Mouse (Mus musculus) limb, embryonic 11.5 days (tissue): ENCODE results near the gene Spsb4. TPM values are rescaled to one million over a fixed set of nuclear protein-coding genes. Genes with fewer than 3 reads are reported as not detected.

Source experiments
- ATAC-seq: fragments of 200-750 bp; cut with Nextera tagmentation; 2 replicates; pipeline ENCODE4 v1.8.0; 2017; ENCODE audit warnings: low read depth; ENCODE audit not compliant: insufficient number of reproducible peaks, low FRiP score, low TSS enrichment
- DNase-seq: peaks from one replicate; pipeline ENCODE4 v3.0.0-alpha.2; 2015; ENCODE audit warnings: low spot score
- H3K27ac ChIP-seq: fragments of 300-500 bp; sonication (generic); replicated peaks from 2 replicates; pipeline ENCODE4 v1.5.1; 2014; ENCODE audit warnings: low read depth, mild to moderate bottlenecking, low read length
- H3K27me3 ChIP-seq: fragments of 300-500 bp; sonication (generic); 2 replicates; pipeline ENCODE4 v1.6.1; 2014; ENCODE audit warnings: mild to moderate bottlenecking, low read length, mixed read lengths; ENCODE audit not compliant: control insufficient read depth, insufficient read depth
- H3K36me3 ChIP-seq: fragments of 300-500 bp; sonication (generic); 2 replicates; pipeline ENCODE4 v1.6.1; 2014; ENCODE audit warnings: mild to moderate bottlenecking, low read length, moderate library complexity, mixed read lengths; ENCODE audit not compliant: control insufficient read depth, insufficient read depth
- H3K4me1 ChIP-seq: fragments of 300-500 bp; sonication (generic); 2 replicates; pipeline ENCODE4 v1.6.1; 2014; ENCODE audit warnings: low read length, mixed read lengths; ENCODE audit not compliant: control insufficient read depth, insufficient read depth
- H3K4me2 ChIP-seq: fragments of 300-500 bp; sonication (generic); 2 replicates; pipeline ENCODE4 v1.6.1; 2014; ENCODE audit warnings: low read depth, mild to moderate bottlenecking, moderate library complexity; ENCODE audit not compliant: severe bottlenecking
- H3K4me3 ChIP-seq: fragments of 300-500 bp; sonication (generic); 2 replicates; pipeline ENCODE4 v1.5.1; 2014; ENCODE audit warnings: low read depth, low read length
- H3K9ac ChIP-seq: fragments of 300-500 bp; sonication (generic); 2 replicates; pipeline ENCODE4 v1.6.1; 2014; ENCODE audit warnings: mild to moderate bottlenecking, low read length
- H3K9me3 ChIP-seq: fragments of 300-500 bp; sonication (generic); 2 replicates; pipeline ENCODE4 v1.6.1; 2016; ENCODE audit warnings: low read length; ENCODE audit not compliant: control insufficient read depth
- WGBS: fragments of 180-500 bp; shearing (Covaris S2); extraction: QIAGEN DNeasy Blood & Tissue Kit; methylation state at CpG from one replicate; pipeline ENCODE4 v1.1.7; 2014; 5-methylcytosine and 5-hydroxymethylcytosine counted together
- polyA plus RNA-seq: library from polyadenylated mRNA; unstranded; fragments of >200 nt; fragmentation: Nextera tagmentation; extraction: Ambion mirVana; gene quantifications from 2 replicates; pipeline ENCODE4 v1.2.1, GENCODE M21; 2014

Gene Spsb4
- polyA plus RNA-seq, 1 experiment from 2014 or later, result 44.5 TPM

DNA sequence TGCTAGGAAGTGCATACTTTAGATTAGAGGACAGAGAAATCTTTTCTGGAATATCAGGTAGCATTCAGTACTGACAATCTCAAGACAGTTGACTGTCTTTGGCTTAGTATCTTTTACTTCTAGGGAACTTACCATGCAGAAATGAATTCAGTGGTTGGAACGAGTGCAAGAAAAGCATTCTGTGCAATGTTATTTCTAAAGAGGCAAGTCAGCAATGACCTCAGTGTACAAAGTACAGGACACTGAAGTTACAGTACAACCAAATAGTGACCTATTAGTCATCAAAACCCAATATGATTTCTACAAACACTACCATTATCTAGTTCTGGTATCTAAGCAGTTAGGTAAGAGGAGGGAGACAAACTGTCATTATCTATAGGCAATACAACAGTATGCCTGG, 51.1 kb downstream of the Spsb4 start:
- Histone ChIP-seq H3K27ac (no peak overlapping the region), H3K4me3 (no peak overlapping the region), H3K36me3 (no peaks in the 10 kb centered on the region), H3K9ac (no peak overlapping the region), H3K4me1 (peaks cover 17% of the 10 kb centered on the region), H3K4me2 (no peak overlapping the region), H3K27me3 (no peaks in the 10 kb centered on the region), H3K9me3 (no peaks in the 10 kb centered on the region)
- ATAC-seq, result no peak
- DNase-seq, result no peak
- WGBS, result 94% methylated on average over 1 of the region's 1 CpGs

DNA sequence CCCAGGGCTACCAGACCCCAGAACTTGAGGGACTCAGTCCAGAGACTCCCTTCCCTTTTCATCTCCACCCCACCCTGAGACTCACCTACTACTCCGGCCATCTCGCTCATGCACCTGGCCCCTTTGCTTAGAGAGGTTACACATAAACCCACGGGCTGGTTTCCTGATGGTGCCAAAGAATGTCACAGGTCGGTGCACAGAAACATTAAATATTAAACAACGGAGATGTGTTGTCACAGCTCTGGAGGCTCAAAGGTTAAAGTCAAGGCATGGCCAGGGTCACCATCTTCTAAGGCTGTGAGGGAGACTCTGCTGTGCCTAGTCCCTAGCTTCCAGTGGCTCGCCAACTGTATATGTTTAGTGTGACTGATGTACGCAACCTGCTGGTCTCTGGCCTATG, 52.2 kb downstream of the Spsb4 start:
- H3K9me3 ChIP-seq, result no peaks in the 10 kb centered on the region

DNA sequence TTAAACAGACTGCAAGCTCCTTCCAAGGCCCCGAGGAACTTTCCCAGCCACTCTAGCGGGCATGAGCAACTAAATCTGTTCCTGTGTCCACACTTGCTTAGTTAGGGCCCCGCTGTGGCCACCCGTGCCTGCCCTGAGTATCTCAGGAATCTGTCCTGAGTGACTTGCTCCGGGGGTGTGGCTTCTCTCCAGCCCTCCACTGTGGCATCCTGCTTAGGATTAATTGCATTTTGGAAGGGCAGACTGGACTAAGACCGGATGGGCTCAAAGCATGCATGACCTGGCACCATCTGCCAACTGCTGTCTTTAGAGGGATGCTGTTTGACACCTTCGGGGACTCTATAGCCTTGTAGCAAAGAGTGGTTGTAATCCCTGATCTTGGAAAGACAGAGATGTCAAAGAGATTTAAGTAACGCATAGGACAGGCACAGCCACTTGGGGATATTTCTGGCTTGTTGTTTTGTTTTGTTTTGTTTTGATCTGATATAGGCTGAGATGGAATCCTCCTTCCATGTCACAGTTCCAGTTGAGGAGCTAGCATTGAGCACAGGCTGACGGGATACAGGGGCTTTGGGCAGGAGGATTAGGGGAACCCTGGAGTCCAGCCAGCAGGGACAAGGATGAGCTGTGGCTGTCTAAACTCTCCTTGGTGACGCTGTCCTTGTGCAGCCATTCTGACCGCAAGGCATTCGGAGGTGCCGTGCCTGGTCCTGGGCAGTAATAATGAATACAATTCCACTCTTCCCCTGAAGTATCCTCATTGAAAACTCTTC, 55.0 kb downstream of the Spsb4 start:
- ATAC-seq, result no peak
- Histone ChIP-seq H3K4me1 (peaks cover 27% of the 10 kb centered on the region), H3K9me3 (no peaks in the 10 kb centered on the region), H3K9ac (no peak overlapping the region), H3K4me3 (no peak overlapping the region), H3K36me3 (no peaks in the 10 kb centered on the region), H3K27ac (peak overlapping the region; percentile 96), H3K27me3 (no peaks in the 10 kb centered on the region), H3K4me2 (no peak overlapping the region)
- DNase-seq, result no peak
- 60% methylated on average over 13 of the region's 13 CpGs for WGBS

More for the DNA sequence above, 52.2 kb downstream of the Spsb4 start:
- WGBS, result 96% methylated on average over 7 of the region's 7 CpGs
- no peak overlapping the region for H3K27ac ChIP-seq
- no peak overlapping the region for H3K4me2 ChIP-seq
- no peak for DNase-seq
- no peak overlapping the region for H3K9ac ChIP-seq
- peaks cover 26% of the 10 kb centered on the region for H3K4me1 ChIP-seq
- H3K36me3 ChIP-seq, result no peaks in the 10 kb centered on the region
- no peak for ATAC-seq
- H3K27me3 ChIP-seq, result no peaks in the 10 kb centered on the region
- no peak overlapping the region for H3K4me3 ChIP-seq

DNA sequence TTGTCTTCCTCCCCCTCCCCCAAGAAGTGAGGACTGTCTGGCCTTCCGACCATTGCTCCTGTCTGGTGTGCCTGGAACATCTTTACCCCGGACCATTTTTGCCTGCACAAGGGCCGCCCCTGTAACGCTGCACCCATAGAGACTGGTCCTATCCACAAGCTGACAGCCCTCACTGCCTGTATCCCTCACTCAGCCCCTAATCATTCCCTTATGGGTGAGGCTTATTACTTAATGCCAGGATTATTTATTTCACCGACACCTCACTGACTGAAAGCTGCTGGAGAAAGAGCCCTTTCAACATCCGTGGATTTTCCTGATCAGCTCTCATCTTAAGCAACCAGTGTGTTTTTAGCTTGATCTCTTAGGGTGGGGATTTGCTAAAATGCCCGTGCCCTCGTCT, 55.9 kb downstream of the Spsb4 start:
- Histone ChIP-seq H3K4me2 (peak overlapping the region; percentile 5; the same call in 1 of the 2 replicates), H3K4me1 (peaks cover 32% of the 10 kb centered on the region), H3K27ac (peak overlapping the region; percentile 96), H3K9me3 (no peaks in the 10 kb centered on the region), H3K4me3 (no peak overlapping the region), H3K27me3 (no peaks in the 10 kb centered on the region), H3K36me3 (no peaks in the 10 kb centered on the region), H3K9ac (0 out of 2 replicates have a peak overlapping the region, but pooled peaks have one; percentile 35)
- DNase-seq (peak; percentile 62), ATAC-seq (peak; percentile 49)
- 16% methylated on average over 8 of the region's 8 CpGs for WGBS

DNA sequence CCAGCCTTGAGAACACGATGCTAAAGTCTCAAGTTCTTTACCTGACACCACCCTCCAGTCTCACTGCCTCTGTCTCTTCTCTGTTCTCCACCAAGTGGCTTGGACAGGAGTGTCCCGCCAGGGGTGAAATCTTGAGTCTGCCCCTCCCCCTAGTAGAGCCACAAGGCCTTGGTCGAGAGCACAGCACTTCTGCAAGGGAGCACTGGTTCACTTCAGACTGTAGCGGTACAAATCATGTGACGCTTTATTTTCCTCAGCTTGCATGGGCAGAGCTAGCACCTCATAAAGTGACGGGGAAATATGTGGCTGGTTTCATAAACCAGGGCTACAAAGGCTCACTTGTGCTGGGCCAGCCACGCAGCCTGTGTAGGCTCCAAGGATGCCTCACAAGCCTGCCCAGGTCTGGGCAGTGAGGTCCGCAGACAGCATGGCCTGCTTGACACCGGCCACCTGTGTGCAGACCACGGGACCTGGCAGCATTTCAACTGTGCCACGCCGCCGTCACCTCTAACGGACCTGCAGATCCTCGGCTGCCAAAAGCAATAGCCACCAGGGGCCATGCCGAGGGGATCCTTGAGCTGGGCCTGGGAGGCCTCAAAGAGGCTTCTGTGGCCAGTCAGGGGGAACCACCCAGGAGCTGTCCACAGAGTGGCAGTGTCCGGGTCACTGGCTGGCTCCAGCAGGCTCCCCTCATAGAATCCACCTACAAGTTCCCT, 56.5 kb downstream of the Spsb4 start:
- DNase-seq, result peak; percentile 79
- Histone ChIP-seq H3K27ac (peak overlapping the region; percentile 96), H3K4me1 (peaks cover 37% of the 10 kb centered on the region), H3K9me3 (no peaks in the 10 kb centered on the region), H3K27me3 (no peaks in the 10 kb centered on the region), H3K4me3 (no peak overlapping the region), H3K4me2 (peak overlapping the region; percentile 5; the same call in 1 of the 2 replicates), H3K9ac (0 out of 2 replicates have a peak overlapping the region, but pooled peaks have one; percentile 35), H3K36me3 (no peaks in the 10 kb centered on the region)
- WGBS, result 28% methylated on average over 17 of the region's 17 CpGs
- peak; percentile 85 for ATAC-seq

DNA sequence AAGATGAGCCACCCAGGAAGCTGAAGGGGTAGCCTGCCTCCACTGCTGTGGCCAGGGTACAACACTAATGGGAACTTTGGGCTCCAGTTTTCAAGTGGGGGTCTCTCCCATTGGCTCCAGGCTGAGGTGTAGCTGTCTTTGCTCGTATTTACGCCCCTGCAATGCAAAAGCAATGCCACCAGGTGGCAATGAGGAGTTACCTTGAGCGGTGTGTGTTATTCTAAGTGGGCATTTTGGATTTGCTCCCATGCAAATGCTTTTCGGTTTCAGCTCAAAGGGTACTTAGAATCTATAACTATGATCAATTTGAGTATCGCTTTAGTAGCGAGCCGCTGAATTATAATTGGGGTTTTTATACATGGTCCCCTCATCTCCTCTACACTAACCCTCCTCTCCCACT, 57.6 kb downstream of the Spsb4 start:
- DNase-seq (peak; percentile 75), ATAC-seq (no peak)
- Histone ChIP-seq H3K4me2 (no peak overlapping the region), H3K9ac (no peak overlapping the region), H3K36me3 (no peaks in the 10 kb centered on the region), H3K4me3 (no peak overlapping the region), H3K27ac (no peak overlapping the region), H3K9me3 (no peaks in the 10 kb centered on the region), H3K27me3 (no peaks in the 10 kb centered on the region), H3K4me1 (peaks cover 40% of the 10 kb centered on the region)
- 60% methylated on average over 7 of the region's 7 CpGs for WGBS

DNA sequence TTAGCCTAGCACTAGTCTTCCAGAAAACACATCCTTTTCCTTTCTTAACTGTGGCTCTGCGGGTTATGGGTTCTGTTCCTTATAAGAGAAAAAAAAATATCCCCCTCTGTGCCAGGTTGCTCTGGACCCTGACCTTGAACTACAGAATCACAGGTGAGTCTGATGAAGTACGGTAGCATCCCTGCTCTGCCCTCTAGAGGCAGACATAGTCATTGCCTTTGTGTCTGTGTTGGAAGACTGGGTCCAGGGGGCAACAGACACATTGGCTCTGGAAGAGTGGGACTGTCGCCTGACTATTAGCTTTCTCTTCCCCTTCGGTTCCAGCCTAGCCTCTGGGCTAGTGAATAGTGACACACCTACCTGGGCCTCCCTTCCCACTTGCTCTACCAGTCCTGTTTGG, 58.4 kb downstream of the Spsb4 start:
- Histone ChIP-seq H3K4me1 (peaks cover 40% of the 10 kb centered on the region), H3K9me3 (no peaks in the 10 kb centered on the region), H3K27me3 (no peaks in the 10 kb centered on the region), H3K4me2 (no peak overlapping the region), H3K9ac (no peak overlapping the region), H3K4me3 (no peak overlapping the region), H3K36me3 (no peaks in the 10 kb centered on the region), H3K27ac (no peak overlapping the region)
- WGBS, result 82% methylated on average over 4 of the region's 4 CpGs
- DNase-seq (no peak), ATAC-seq (no peak)

DNA sequence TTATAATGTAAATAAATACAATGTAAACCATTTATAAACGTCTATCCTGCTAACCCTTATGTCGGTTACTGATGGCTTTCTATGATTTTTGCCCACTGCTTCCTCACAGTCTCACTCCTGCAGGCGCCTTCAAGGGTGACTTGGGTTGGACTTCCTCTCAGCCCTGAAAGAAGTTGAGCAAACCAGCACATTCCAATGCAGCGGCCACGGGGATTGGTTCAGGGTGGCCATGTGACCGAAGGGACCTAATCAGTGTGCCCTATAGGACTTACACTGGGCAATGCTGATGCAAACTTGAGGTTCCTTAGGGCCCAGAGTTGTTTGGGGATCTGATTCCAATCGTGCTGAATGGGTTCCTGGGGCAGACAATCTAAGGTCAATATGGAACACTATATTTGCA, 59.2 kb downstream of the Spsb4 start:
- H3K4me1 ChIP-seq, result peaks cover 40% of the 10 kb centered on the region

More for the DNA sequence above, 59.2 kb downstream of the Spsb4 start:
- ATAC-seq, result no peak
- no peaks in the 10 kb centered on the region for H3K36me3 ChIP-seq
- no peak overlapping the region for H3K4me3 ChIP-seq
- no peaks in the 10 kb centered on the region for H3K9me3 ChIP-seq
- H3K9ac ChIP-seq, result no peak overlapping the region
- 95% methylated on average over 7 of the region's 7 CpGs for WGBS
- no peak overlapping the region for H3K4me2 ChIP-seq
- no peak for DNase-seq
- H3K27ac ChIP-seq, result no peak overlapping the region
- no peaks in the 10 kb centered on the region for H3K27me3 ChIP-seq
